Mouse (Mus musculus): Measurements from ENCODE around the gene Hcn1.

The Hcn1 gene

DNA sequence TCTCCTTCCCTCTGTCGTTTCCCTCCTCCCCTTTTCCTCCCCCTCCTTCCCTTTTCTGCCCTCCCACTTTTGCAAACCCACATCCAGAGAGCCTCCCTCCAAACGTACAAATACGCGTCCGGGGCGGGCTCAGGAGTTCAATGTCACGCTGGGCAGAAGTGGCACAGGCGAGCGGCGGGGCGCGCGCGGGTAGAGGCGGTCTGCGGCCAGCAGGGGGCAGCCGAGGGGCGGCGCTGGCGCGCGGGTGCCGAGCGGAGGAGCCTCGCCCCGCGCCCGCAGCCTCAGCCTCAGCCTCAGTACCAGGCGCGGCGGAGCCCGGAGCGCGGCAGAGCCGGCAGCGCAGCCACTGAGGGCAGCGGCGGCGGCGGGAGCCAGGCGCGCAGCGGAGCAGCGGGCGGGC lies at the start of gene Hcn1:
TSS of gene Hcn1 (plus strand) at position 140 of the 400 bp plus-strand sequence.
- DNase-seq (ENCODE audit: low spot score): peak; percentile 68

DNA sequence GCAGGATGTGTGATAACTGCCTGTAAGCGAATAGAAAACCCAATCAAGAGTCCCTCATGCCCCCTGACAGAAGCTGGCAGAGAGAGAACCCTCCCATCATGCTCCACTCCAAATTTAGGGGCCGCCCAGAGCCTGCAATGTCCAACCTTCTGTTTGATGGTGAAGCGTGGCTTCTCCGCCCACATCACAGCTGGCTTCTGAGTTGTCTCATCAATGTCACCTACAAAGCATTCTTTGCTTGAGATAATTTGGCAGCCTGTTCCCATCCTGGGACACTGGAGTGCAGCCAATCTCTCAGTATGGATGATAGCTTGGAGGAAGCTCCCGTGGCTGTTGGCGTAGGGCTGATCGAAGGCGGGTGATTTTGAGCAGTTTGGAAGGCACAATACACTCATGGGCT lies 34.9 kb upstream of the Hcn1 start:
- DNase-seq (ENCODE audit: low spot score): peak; percentile 36

DNA sequence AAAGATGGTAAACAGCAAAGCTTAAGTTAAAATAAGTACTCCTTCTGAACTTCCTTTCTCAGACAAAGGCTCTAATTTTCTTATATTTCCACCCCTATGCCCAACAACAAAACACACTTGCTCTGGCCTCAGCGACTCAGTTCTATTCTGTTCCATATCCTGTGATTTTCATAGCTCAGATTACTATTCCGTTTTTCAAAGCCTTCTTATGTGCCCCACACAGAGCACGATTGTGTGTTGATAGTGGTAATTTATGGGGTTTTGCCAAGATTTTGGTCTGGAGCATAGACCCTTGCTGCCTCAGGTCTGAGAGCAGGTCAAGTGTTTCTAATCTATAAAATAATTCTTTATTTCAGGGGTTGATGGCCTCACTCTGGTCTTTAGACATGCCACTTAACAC lies 30.4 kb upstream of the Hcn1 start:
- no peak for DNase-seq (ENCODE audit: low spot score)

DNA sequence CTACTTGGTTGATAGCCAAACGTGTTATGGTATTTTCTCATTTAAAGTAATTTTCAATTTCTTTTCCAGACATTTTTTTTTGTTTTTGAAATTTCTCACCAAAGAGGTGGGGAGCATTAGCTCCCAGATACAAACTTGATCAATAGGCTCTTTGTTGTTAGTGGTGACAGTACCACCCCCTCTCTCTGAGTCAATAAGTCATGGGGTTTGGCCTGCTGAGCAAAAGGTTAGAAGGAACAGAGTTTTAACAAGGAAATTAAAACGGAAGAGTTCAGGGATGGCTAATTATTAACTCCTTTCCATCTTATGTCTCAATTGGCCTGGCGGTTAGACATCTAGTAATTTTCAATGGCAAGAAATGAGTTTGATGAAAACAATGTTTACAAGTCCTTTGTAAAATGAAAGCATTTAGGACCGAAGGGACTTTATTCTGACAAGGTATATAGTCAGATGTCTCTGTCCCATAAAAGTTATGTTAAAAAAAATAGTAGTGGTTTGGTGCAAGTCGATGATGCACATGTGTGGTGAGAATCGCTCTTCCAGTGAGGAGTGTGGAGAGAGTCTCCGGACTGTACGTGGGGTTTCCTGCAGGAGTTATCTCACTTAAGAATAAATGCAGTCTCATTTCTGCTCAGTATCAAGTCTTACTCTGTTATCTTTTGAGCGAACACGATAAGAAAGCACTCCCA lies 7.5 kb upstream of the Hcn1 start:
- no peak for DNase-seq (ENCODE audit: low spot score)

DNA sequence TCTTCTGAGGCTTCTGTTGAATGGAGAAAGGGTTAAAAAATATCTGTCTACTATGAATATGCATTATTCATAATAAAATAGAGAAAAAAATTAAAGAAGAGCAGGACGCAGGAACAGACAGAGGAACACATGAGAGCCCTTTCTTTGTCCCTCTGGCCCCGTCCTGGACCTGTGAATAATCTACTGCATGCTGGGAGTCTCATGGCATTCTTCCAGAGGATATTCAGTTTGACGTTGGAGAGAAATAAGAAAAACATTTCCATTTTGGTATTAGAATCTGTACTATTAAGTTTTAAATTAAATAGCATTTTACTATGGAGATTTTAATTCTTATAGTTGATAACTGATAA lies 7.0 kb upstream of the Hcn1 start:
- DNase-seq (ENCODE audit: low spot score): no peak

DNA sequence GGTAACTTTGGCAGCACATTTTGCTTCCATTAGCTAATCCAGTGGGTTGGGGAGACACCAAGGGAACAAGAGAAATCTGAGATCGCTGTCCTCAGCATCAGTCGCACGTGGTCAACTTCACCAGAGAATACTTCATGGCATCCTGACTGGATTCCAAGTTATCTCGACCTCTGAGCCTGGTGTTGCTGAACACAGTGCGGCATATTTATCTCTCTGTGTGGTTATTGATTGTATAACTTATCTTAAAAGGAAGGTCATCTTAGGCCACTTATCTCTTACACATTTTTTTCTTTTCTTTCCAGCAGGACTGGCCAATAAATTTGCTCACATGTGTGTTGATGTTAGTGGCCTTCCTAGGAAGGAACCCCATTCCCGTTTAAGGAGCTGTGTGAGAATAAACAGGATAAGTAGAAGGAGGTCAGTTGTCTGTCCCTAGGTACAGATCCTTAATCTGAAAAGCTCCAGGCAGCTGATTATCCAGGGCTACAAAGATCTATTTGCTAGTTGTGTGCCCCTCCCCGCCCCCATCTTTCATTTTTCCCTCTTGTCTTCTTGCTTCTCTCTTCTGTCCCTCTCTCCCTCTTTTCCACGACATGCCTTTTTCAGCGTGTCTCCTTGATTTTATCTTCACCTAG lies 672 bp upstream of the Hcn1 start:
- no peak for DNase-seq (ENCODE audit: low spot score)

DNA sequence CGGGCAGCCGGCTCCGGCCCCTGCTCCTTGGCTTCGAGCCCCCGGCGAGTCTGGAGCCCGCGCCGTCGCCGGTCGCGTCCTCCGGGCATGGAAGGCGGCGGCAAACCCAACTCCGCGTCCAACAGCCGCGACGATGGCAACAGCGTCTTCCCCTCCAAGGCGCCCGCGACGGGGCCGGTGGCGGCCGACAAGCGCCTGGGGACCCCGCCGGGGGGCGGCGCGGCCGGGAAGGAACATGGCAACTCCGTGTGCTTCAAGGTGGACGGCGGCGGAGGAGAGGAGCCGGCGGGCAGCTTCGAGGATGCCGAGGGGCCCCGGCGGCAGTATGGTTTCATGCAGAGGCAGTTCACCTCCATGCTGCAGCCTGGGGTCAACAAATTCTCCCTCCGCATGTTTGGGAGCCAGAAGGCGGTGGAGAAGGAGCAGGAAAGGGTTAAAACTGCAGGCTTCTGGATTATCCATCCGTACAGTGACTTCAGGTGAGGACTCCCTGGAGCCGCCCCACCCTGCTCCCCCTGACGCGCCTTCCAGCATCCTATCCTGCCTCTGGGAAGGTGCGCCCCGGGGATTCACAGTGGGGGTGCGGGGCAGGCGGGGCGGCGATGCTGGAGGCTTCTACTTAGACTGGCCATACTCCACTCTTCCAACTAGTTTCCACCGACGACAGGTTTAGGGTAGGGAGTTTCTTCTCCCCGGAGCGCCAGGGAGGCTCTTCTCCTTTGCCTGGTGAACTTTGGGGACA lies 668 bp downstream of the Hcn1 start:
- no peak for DNase-seq (ENCODE audit: low spot score)

DNA sequence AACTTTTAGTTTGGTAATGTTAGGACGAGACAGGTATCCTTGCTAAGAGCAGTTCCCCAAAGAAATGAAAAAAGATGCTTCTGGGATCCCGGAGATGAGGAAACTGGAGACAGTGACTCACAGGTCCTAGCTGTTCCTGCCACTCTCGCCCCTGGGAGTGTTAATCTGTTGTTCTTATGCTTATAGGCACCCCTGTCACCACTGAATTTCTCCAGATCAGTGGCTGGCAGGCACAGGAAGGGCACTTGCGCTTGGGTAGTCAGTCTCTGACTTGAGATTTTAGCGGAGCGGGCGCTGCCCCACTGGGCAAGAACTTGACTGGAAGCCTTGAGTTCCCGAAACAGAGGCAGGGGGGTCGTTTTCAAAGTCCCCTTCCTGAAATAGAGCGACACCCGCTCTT lies 1.3 kb downstream of the Hcn1 start:
- no peak for DNase-seq (ENCODE audit: low spot score)

DNA sequence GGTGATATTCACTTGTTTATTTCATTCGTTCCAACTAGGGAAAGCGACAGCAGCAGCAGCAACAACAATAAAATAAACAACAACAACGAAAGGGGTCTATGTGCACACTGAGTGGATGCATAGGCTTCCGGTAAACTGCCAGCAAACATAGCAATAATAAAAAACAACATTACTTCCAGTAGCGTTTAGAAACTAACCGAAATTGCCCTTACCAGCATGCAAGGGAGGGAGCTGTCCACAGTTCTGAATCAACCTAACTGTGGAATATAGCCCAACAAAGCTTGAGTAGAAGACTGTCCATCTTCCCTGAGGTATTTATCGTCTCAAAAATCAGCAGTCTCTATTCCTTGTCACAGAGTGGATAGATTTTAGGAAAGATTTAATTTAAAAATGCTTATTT lies 2.0 kb downstream of the Hcn1 start:
- DNase-seq (ENCODE audit: low spot score): no peak

DNA sequence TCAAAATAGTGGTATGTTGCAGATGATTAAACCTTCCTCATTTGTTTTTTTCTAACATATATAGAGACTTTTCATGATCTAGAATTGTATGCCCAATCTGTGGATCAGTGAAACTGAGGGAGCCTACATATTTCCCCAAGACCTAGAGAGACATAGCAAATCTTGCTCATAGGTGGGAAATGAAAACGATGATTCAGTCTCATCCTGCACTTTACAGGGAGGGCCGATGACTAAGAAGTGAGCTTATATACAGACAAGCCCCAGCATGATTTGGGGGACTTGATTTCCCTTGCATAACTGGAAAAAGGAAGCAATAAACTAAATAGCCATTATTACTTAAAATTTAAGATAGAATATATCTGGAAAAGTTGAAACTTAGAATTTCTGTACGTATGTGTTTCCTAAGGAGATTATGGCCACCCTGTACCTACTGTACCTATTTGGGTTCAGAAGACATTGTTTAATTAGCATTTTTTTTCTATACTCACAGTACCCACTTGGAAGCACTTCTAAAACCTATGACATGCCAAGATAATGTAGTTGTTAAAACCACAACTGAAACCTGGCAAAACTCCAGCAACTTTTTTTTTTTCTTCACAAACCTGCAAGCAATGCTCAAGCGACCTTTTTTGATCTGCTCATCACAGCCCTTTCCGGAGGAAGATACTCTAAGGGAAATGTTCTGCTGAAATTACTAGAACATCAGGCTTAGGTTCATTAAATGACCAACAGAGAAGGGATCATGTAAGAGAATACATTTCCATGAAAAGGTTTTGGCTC lies 3.0 kb downstream of the Hcn1 start:
- no peak for DNase-seq (ENCODE audit: low spot score)

DNA sequence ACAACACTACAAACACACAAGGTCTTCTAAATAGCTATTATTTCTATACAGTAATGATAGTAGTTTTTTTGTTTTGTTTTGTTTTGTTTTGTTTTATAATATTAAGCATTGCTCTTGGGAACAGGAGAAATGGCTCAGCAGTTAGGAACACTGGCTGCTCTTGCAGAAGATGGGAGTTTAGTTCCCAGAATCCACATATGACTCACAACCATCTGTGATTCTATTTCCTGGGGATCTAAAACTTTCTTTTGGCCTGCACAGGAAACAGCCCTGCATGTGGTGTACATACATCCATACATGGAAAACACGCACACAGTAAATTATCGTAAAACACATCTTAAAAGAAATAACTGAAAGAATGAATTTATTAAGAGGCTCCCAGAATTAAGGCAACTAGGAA lies 9.8 kb downstream of the Hcn1 start:
- DNase-seq (ENCODE audit: low spot score): no peak

DNA sequence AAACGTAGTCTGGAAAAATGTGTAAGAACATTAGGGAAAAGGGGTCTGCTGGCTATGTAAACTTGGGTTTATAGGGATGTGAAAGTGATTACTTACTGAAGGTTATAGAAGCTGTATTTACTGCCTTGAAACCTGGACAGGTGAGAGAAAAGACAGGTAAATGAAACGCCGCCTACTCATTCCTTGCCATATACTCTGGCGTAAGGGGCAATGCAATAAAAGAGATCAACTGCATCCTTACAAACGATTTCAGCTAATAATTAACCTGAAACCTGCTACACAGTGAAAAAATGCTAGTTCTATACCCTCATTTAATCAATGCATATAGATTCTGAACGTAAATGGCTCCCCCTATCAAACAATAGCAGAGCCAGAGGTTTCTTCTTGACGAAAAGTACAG lies 17.4 kb downstream of the Hcn1 start:
- no peak for DNase-seq (ENCODE audit: low spot score)

DNA sequence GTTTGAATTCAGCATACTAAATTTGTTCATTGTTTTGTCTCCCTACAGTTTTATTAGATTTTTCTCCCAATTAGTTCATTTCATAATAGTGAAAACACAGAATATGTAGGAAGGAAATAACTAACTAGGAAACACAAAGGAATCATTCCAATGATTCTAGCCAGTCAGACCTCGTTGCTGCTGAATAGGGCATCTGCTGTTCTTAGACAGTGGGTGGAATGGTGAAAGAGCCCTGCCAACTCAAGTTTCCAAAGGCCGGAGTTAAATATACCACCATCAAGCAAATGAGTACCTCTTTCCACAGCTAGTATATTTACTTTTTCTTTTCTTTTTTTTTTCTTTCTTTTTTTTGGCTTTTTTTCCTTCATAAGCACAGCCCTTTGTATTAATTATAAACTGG lies 55.4 kb downstream of the Hcn1 start:
- no peak for DNase-seq (ENCODE audit: low spot score)

DNA sequence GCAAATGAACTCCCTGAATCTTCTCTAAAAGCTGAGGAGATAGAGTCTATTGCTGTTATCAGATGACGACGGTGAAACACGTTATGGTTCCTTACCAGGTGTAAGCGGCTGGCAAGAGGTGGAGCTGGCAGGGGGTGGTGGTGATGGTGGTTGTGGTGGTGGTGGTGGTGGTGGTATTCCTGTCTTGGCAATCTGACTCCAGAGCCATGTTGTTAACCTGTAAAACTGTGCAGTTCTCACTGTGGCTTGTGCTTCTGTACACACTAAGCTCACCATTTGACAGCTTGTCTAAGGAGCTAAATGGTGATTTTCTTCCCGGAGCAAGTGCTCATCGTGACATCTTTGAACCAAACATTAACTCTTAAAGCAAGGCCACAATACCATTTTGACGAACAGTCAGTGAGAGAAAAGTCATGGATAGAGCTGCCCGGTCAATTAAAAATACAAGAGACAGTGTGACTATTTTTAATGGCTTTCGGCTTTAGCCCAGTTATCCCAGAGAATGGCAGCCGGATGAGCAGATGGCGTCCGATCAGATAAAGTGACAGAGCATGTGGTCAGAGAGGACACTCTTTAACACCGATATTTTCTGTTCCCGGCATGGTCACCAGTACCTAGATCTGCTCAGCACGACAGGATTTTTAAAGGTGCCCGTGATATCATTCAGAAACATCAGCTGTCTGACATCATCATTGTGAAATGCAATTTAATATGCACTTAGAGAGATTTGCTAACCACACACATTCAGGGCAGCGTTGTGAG lies 56.5 kb downstream of the Hcn1 start:
- no peak for DNase-seq (ENCODE audit: low spot score)

DNA sequence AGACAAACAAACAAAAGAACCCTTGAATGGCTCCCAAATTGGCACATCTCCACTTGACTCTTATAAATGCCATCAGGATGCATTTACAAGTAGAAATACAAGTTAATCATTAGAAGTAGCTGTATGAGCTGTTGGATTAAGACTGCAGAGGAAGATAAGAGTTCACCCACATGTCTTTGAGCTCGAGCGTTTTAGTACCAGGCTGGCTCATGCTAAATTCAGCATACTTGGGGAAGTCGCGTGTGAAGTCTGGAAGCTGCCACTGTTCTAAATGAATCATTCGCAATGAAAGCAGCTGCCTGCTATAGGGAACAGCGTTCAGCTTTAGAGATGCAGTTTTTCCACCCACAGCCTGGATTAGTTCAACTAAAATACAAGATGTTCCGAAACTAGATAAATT lies 57.4 kb downstream of the Hcn1 start:
- peak; percentile 68 for DNase-seq (ENCODE audit: low spot score)

DNA sequence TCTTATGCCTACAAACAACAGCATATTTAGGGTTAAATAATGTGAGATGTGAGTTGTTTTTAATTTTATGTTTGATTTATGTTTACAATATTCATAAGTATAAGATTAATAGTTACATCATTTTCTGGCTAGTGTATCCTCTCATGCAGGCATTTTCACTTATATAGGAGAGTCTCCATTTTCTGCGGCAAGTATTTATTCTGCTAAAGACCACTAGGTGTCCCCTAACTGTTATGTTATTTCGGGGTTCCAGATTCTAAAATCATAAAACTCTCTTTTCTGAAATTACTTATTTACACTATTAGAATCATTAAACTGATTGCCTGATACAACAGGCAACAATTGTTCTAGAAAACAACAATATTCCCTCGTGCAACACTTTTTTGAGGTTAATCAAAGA lies 60.5 kb downstream of the Hcn1 start:
- no peak for DNase-seq (ENCODE audit: low spot score)

DNA sequence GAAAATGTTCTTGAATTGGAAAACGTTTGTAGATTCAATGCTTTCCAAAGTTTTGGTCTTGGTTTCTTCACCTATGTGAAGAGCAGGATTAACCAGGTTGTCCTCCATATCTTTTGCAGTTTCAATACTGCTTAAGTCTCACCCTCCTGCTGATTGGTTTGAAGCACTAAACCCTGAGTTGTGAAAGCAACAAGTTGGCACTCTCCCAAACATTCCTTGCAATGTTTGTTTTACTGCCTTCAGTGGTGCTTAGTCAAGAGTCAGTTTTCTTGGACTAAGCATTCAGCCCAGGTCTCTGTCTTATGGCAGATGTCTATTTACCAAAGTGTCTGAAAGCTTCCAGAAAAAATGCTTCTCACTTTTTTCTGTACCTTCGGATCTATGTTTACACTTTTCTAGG lies 67.2 kb downstream of the Hcn1 start:
- DNase-seq (ENCODE audit: low spot score): no peak

DNA sequence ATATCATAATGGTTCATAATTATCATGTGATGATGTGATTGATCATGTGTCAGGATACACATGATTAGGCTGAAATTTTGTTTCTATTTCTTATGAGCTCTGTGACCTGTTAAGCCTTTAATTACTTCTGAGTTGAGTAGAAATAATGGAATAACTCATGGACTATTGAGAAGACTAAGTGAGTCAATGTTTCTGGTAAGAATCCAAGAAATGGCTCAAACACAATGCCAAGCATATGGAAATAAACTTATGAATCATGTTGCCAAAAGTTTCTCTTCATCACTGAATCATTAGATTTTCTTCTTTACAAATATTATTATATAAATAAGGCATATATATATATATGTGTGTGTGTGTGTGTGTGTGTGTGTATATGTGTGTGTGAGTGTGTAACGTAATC lies 69.7 kb downstream of the Hcn1 start:
- no peak for DNase-seq (ENCODE audit: low spot score)

DNA sequence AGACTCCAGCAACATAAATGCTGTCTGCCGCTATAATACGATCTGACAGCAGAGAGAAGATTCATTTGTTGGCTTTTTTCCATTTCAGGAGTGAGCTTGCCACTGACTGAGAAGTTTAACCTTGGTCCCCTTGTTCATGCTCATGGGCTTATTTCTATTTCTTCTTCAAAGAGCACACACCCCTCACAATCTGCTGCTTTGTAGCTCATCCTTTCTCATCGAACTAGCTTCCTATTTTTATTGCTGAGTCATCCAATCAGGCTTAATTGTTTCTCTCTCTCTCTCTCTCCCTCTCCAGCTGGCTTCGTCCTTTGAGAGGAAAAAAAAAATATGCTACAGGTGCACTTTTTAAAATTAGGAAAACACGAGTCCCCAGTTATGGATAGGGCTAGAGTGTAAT lies 74.3 kb downstream of the Hcn1 start:
- DNase-seq (ENCODE audit: low spot score): no peak

DNA sequence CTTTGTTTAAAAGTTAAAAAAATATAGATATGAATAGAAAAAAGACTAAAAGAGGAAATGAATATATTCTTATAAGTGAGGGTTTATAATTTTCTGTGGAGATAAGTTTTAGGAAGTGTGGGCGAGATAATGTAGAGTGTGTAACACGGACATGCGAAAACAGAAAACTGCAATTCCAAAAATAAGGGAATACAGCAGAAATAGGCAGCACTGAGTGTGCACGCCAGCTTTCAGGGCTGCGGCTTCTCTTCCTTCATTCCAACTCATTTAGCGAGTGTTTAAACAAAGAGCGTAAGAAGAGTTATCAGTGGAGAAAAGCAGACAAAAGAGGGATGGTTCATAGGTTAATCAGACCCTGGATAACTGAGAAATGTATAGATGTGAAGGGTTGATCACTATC lies 85.5 kb downstream of the Hcn1 start:
- DNase-seq (ENCODE audit: low spot score): peak; percentile 9

DNA sequence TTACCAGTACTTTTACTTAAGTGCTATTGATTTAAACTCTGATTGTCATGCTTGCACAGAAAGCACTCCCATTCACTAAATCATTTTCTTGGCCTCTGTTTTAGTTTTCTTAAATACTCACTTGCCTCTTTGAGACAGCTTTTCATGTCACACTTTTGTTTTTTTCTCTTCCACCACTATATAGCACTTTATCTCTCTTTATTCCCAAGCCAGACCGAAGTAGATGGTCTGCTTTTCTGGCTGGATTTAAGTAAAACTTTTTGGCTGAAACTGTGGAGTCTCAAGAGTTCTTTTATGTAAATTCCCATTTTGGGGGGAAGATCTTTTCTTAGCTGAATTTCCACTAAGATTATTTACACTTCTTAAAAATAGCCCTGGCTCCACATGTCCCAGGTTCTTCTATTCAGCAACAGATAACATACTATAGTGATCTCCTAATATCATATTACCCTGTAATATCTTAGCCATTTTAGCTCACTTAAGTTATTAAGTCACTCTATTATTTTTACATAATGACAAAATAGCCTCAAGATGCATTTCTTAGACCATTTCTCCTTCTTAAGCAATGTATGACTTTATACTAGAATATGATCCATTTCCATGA lies 92.7 kb downstream of the Hcn1 start:
- DNase-seq (ENCODE audit: low spot score): no peak

DNA sequence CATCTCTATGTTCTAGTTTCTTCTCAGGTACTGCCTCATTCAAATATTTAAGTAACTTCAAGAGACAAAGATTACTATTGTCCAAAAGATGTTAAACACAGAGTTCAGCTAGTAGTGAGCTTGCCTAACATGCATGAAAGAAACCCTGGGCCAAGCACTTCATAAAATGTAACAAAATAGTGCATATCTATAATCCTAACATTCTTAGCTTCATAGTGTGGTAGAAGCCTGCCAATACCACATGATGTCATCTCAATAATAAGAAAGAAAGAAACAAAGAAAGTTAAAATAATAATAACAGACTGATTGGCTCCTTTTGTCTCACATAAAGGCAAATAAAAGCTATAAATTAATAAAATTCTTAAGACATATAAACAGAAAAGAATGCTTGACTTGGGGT lies 103.5 kb downstream of the Hcn1 start:
- DNase-seq (ENCODE audit: low spot score): no peak

Data from left cerebral cortex, adult 11 months (tissue).